Mouse (Mus musculus) G1E (cell line): Measurements from ENCODE around the gene Smg9. TPM values are rescaled to one million over a fixed set of nuclear protein-coding genes. Genes with fewer than 3 reads are reported as not detected.

Experiments used
- ATAC-seq: 2 replicates; pipeline ENCODE4 v1.8.0; 2016; ENCODE audit warnings: mild to moderate bottlenecking; ENCODE audit not compliant: insufficient number of reproducible peaks, poor library complexity, low FRiP score, severe bottlenecking; ENCODE audit errors: extremely low read depth
- DNase-seq: peaks from one replicate; pipeline ENCODE4 v3.0.0; 2012; ENCODE audit warnings: low spot score
- H3K27me3 ChIP-seq: 2 replicates; pipeline ENCODE4 v1.6.1; 2012; ENCODE audit warnings: mild to moderate bottlenecking, low read length, inconsistent platforms; ENCODE audit not compliant: insufficient read depth
- H3K36me3 ChIP-seq: replicated peaks from 2 replicates; pipeline ENCODE3; 2012; ENCODE audit warnings: mild to moderate bottlenecking, inconsistent platforms
- H3K4me1 ChIP-seq: 2 replicates; pipeline ENCODE4 v1.6.1; 2012; ENCODE audit warnings: low read depth, low read length, inconsistent platforms, mixed read lengths; ENCODE audit not compliant: insufficient read depth
- H3K4me3 ChIP-seq: 2 replicates; pipeline ENCODE4 v1.5.1; 2012; ENCODE audit warnings: low read depth, mild to moderate bottlenecking, inconsistent platforms, low read length, moderate library complexity, mixed read lengths
- H3K9me3 ChIP-seq: replicated peaks from 2 replicates; pipeline ENCODE4 v1.6.1; 2012; ENCODE audit warnings: inconsistent platforms
- CTCF ChIP-seq: IDR thresholded peaks from 2 replicates; pipeline ENCODE4 v1.5.1; 2012; ENCODE audit warnings: low read depth, low read length, inconsistent platforms, mixed read lengths
- GATA1 ChIP-seq: IDR thresholded peaks from 2 replicates; pipeline ENCODE4 v1.6.1; 2012; ENCODE audit warnings: borderline replicate concordance, low read length, inconsistent platforms, mixed read lengths
- GATA2 ChIP-seq: IDR thresholded peaks from 2 replicates; pipeline ENCODE4 v1.6.1; 2012; ENCODE audit warnings: low read depth, low read length, inconsistent platforms, borderline replicate concordance
- POLR2AphosphoS5 ChIP-seq: IDR thresholded peaks from 2 replicates; pipeline ENCODE4 v1.6.1; 2012; ENCODE audit warnings: low read depth, low read length, inconsistent platforms; ENCODE audit not compliant: insufficient replicate concordance
- TAL1 ChIP-seq: conservative IDR thresholded peaks from 2 replicates; pipeline ENCODE4 v1.6.1; 2012; ENCODE audit warnings: low read depth, low read length, inconsistent platforms, mixed read lengths
- polyA plus RNA-seq: library from polyadenylated mRNA; stranded (reverse); fragments of >175 nt; gene quantifications from 2 replicates; pipeline ENCODE4 v1.2.3, GENCODE M21; 2012
- total RNA-seq, 2 experiments: library from RNA; stranded (forward) in 1 of 2; stranded (reverse) in 1 of 2; fragments of 200-1000 nt in 1 of 2; fragments of >200 nt in 1 of 2; fragmentation: Nextera tagmentation in 1 of 2; gene quantifications; 2 replicates each; pipeline ENCODE4 v1.2.3; 2014 to 2017

Smg9 gene
- total and polyA plus RNA-seq, 3 experiments: 16.1 to 77.3 (median 61.5) TPM

GRCm38 (mm10) chr7:24376456-24376855, 23.0 kb upstream of the Smg9 start:
- Histone ChIP-seq H3K4me3 (peak overlapping the region; percentile 70; the same call in 1 of the 2 replicates), H3K27me3 (no peaks in the 10 kb centered on the region), H3K4me1 (peaks cover 83% of the 10 kb centered on the region), H3K9me3 (no peaks in the 10 kb centered on the region), H3K36me3 (peaks cover 91% of the 10 kb centered on the region)
- no peak for DNase-seq
- ATAC-seq: no peak
- TF ChIP-seq CTCF: no peak
- no peak for TF ChIP-seq POLR2AphosphoS5
- no peak for TF ChIP-seq TAL1

- peak overlapping the region; percentile 70 for H3K4me3 ChIP-seq
- H3K9me3 ChIP-seq: no peaks in the 10 kb centered on the region
- peaks cover 84% of the 10 kb centered on the region for H3K4me1 ChIP-seq
- DNase-seq: peak; percentile 86
- TF ChIP-seq POLR2AphosphoS5 (no peak), GATA2 (no peak), TAL1 (peak; percentile 97)
- peaks cover 92% of the 10 kb centered on the region for H3K36me3 ChIP-seq
- H3K27me3 ChIP-seq: no peaks in the 10 kb centered on the region
- peak; percentile 92 for ATAC-seq
Observed at GRCm38 (mm10) chr7:24377091-24377865, 22.1 kb upstream of the Smg9 start.

- peaks cover 92% of the 10 kb centered on the region for H3K36me3 ChIP-seq
- DNase-seq (no peak), ATAC-seq (no peak)
- TF ChIP-seq TAL1 (no peak), GATA1 (no peak), CTCF (no peak), GATA2 (no peak), POLR2AphosphoS5 (no peak)
- H3K9me3 ChIP-seq: no peaks in the 10 kb centered on the region
- no peaks in the 10 kb centered on the region for H3K27me3 ChIP-seq
- no peak overlapping the region; the same call in 1 of the 2 replicates for H3K4me3 ChIP-seq
- H3K4me1 ChIP-seq: peaks cover 81% of the 10 kb centered on the region
Observed at GRCm38 (mm10) chr7:24378049-24378701, 21.2 kb upstream of the Smg9 start.

- no peak overlapping the region for H3K4me3 ChIP-seq
- DNase-seq: no peak
- peaks cover 94% of the 10 kb centered on the region for H3K36me3 ChIP-seq
- TF ChIP-seq CTCF (no peak), POLR2AphosphoS5 (no peak), GATA2 (no peak), TAL1 (no peak), GATA1 (no peak)
- no peaks in the 10 kb centered on the region for H3K9me3 ChIP-seq
- no peaks in the 10 kb centered on the region for H3K27me3 ChIP-seq
- no peak for ATAC-seq
- H3K4me1 ChIP-seq: peaks cover 83% of the 10 kb centered on the region
Observed at GRCm38 (mm10) chr7:24379934-24380333, 19.5 kb upstream of the Smg9 start.

GRCm38 (mm10) chr7:24380370-24380769, 19.0 kb upstream of the Smg9 start:
- DNase-seq: no peak
- no peaks in the 10 kb centered on the region for H3K9me3 ChIP-seq
- peaks cover 97% of the 10 kb centered on the region for H3K36me3 ChIP-seq
- H3K27me3 ChIP-seq: no peaks in the 10 kb centered on the region
- H3K4me3 ChIP-seq: no peak overlapping the region
- no peak for TF ChIP-seq GATA1
- no peak for TF ChIP-seq TAL1
- TF ChIP-seq GATA2: no peak
- TF ChIP-seq POLR2AphosphoS5: no peak
- no peak for TF ChIP-seq CTCF
- ATAC-seq: no peak
- peaks cover 87% of the 10 kb centered on the region for H3K4me1 ChIP-seq

- Histone ChIP-seq H3K4me3 (peak overlapping the region; percentile 0; the same call in 1 of the 2 replicates), H3K27me3 (no peaks in the 10 kb centered on the region), H3K4me1 (peaks cover 91% of the 10 kb centered on the region), H3K9me3 (no peaks in the 10 kb centered on the region), H3K36me3 (peaks cover 99% of the 10 kb centered on the region)
- no peak for DNase-seq
- no peak for ATAC-seq
- TF ChIP-seq GATA1 (no peak), CTCF (no peak), TAL1 (no peak), POLR2AphosphoS5 (no peak), GATA2 (no peak)
Observed at GRCm38 (mm10) chr7:24382730-24383372, 16.6 kb upstream of the Smg9 start.
